Mouse (Mus musculus): ENCODE results near the gene Pcolce. TPM values are rescaled to one million over a fixed set of nuclear protein-coding genes. Genes with fewer than 3 reads are reported as not detected.

The Pcolce gene
- polyA plus RNA-seq, 1 experiment = 0.09 TPM

GRCm38 (mm10) chr5:137613076-137613475, 508 bp downstream of the Pcolce start:
- Histone ChIP-seq H3K4me3 (replicated peaks) (no peak overlapping the region), H3K4me1 (peaks cover 30% of the 10 kb centered on the region), H3K27me3 (replicated peaks) (peaks cover 18% of the 10 kb centered on the region), H3K36me3 (replicated peaks; ENCODE audit: low read length) (peaks cover 14% of the 10 kb centered on the region), H3K9me3 (no peaks in the 10 kb centered on the region)
- TF ChIP-seq GATA1 (IDR thresholded peaks at IDR 0.05; ENCODE audit: borderline replicate concordance, low read length) (no peak), FLI1 (IDR thresholded peaks at IDR 0.05; ENCODE audit: low read length) (no peak)

GRCm38 (mm10) chr5:137611245-137611602, 2.4 kb downstream of the Pcolce start:
- H3K36me3 ChIP-seq (replicated peaks; ENCODE audit: low read length) = peaks cover 29% of the 10 kb centered on the region
- no peak for TF ChIP-seq GATA1 (IDR thresholded peaks at IDR 0.05; ENCODE audit: borderline replicate concordance, low read length)
- no peak for TF ChIP-seq FLI1 (IDR thresholded peaks at IDR 0.05; ENCODE audit: low read length)
- H3K4me1 ChIP-seq = peaks cover 30% of the 10 kb centered on the region

GRCm38 (mm10) chr5:137610548-137611244, 2.9 kb downstream of the Pcolce start:
- peak overlapping the region; percentile 50 for H3K4me3 ChIP-seq (replicated peaks)
- H3K4me1 ChIP-seq = peaks cover 35% of the 10 kb centered on the region
- TF ChIP-seq GATA1 (IDR thresholded peaks at IDR 0.05; ENCODE audit: borderline replicate concordance, low read length) (no peak), FLI1 (IDR thresholded peaks at IDR 0.05; ENCODE audit: low read length) (no peak)
- H3K36me3 ChIP-seq (replicated peaks; ENCODE audit: low read length) = peaks cover 33% of the 10 kb centered on the region
- no peaks in the 10 kb centered on the region for H3K9me3 ChIP-seq
- peaks cover 5% of the 10 kb centered on the region for H3K27me3 ChIP-seq (replicated peaks)

More at GRCm38 (mm10) chr5:137611245-137611602, 2.4 kb downstream of the Pcolce start:
- Histone ChIP-seq H3K27me3 (replicated peaks) (peaks cover 7% of the 10 kb centered on the region), H3K9me3 (no peaks in the 10 kb centered on the region), H3K4me3 (replicated peaks) (no peak overlapping the region)

- Histone ChIP-seq H3K4me3 (replicated peaks) (no peak overlapping the region), H3K4me1 (peaks cover 42% of the 10 kb centered on the region), H3K27me3 (replicated peaks) (peaks cover 5% of the 10 kb centered on the region), H3K9me3 (no peaks in the 10 kb centered on the region), H3K36me3 (replicated peaks; ENCODE audit: low read length) (peaks cover 39% of the 10 kb centered on the region)
- TF ChIP-seq FLI1 (IDR thresholded peaks at IDR 0.05; ENCODE audit: low read length) (no peak), GATA1 (IDR thresholded peaks at IDR 0.05; ENCODE audit: borderline replicate concordance, low read length) (no peak)
These were observed 3.5 kb downstream of the Pcolce start for GRCm38 (mm10) chr5:137610056-137610455.

GRCm38 (mm10) chr5:137609292-137609691, 4.3 kb downstream of the Pcolce start:
- H3K4me1 ChIP-seq = peaks cover 45% of the 10 kb centered on the region
- no peak overlapping the region for H3K4me3 ChIP-seq (replicated peaks)
- H3K9me3 ChIP-seq = no peaks in the 10 kb centered on the region
- peaks cover 41% of the 10 kb centered on the region for H3K36me3 ChIP-seq (replicated peaks; ENCODE audit: low read length)
- TF ChIP-seq GATA1 (IDR thresholded peaks at IDR 0.05; ENCODE audit: borderline replicate concordance, low read length) = no peak
- no peak for TF ChIP-seq FLI1 (IDR thresholded peaks at IDR 0.05; ENCODE audit: low read length)
- peaks cover 5% of the 10 kb centered on the region for H3K27me3 ChIP-seq (replicated peaks)

GRCm38 (mm10) chr5:137608654-137609190, 4.9 kb downstream of the Pcolce start:
- Histone ChIP-seq H3K27me3 (replicated peaks) (peaks cover 5% of the 10 kb centered on the region), H3K4me3 (replicated peaks) (no peak overlapping the region), H3K9me3 (no peaks in the 10 kb centered on the region), H3K36me3 (replicated peaks; ENCODE audit: low read length) (peaks cover 46% of the 10 kb centered on the region), H3K4me1 (peaks cover 48% of the 10 kb centered on the region)
- TF ChIP-seq GATA1 (IDR thresholded peaks at IDR 0.05; ENCODE audit: borderline replicate concordance, low read length) = no peak
- TF ChIP-seq FLI1 (IDR thresholded peaks at IDR 0.05; ENCODE audit: low read length) = no peak

GRCm38 (mm10) chr5:137607860-137608653, 5.5 kb downstream of the Pcolce start:
- Histone ChIP-seq H3K4me1 (peaks cover 48% of the 10 kb centered on the region), H3K9me3 (no peaks in the 10 kb centered on the region), H3K27me3 (replicated peaks) (peaks cover 4% of the 10 kb centered on the region), H3K4me3 (replicated peaks) (no peak overlapping the region), H3K36me3 (replicated peaks; ENCODE audit: low read length) (peaks cover 41% of the 10 kb centered on the region)
- TF ChIP-seq GATA1 (IDR thresholded peaks at IDR 0.05; ENCODE audit: borderline replicate concordance, low read length) = no peak
- TF ChIP-seq FLI1 (IDR thresholded peaks at IDR 0.05; ENCODE audit: low read length) = no peak

- H3K36me3 ChIP-seq (replicated peaks; ENCODE audit: low read length) = peaks cover 29% of the 10 kb centered on the region
- TF ChIP-seq GATA1 (IDR thresholded peaks at IDR 0.05; ENCODE audit: borderline replicate concordance, low read length) = no peak
- TF ChIP-seq FLI1 (IDR thresholded peaks at IDR 0.05; ENCODE audit: low read length) = no peak
- H3K9me3 ChIP-seq = no peaks in the 10 kb centered on the region
- no peaks in the 10 kb centered on the region for H3K27me3 ChIP-seq (replicated peaks)
- peaks cover 78% of the 10 kb centered on the region for H3K4me1 ChIP-seq
- H3K4me3 ChIP-seq (replicated peaks) = peak overlapping the region; percentile 96
These were observed 12.2 kb downstream of the Pcolce start for GRCm38 (mm10) chr5:137601365-137601729.

GRCm38 (mm10) chr5:137600619-137601364, 12.8 kb downstream of the Pcolce start, which contains the start of gene Mospd3:
Gene Mospd3, minus strand, starts transcription at chr5:137601058.
- H3K27me3 ChIP-seq (replicated peaks) = no peaks in the 10 kb centered on the region
- TF ChIP-seq GATA1 (IDR thresholded peaks at IDR 0.05; ENCODE audit: borderline replicate concordance, low read length) (no peak), FLI1 (IDR thresholded peaks at IDR 0.05; ENCODE audit: low read length) (peak; percentile 69; the same call in 1 of the 2 replicates)
- H3K4me3 ChIP-seq (replicated peaks) = peak within 1 kb of the TSS; percentile 96
- H3K36me3 ChIP-seq (replicated peaks; ENCODE audit: low read length) = peaks cover 24% of the 10 kb centered on the region
- no peaks in the 10 kb centered on the region for H3K9me3 ChIP-seq
- H3K4me1 ChIP-seq = peaks cover 75% of the 10 kb centered on the region

Data from megakaryocyte, embryonic 14.5 days (primary cell).